Mouse (Mus musculus): ENCODE data around the gene BC003965. TPM values are rescaled to one million over a fixed set of nuclear protein-coding genes. Genes with fewer than 3 reads are reported as not detected.

BC003965 gene
- 23.3 and 25.0 TPM in 2 replicates for polyA plus RNA-seq (2021; fragmentation: Nextera tagmentation)
- long read RNA-seq, experiment 1, transcript BC003965-202 (1 exons, 3,109 nt) = minor isoform, 21 of 64 reads
- long read RNA-seq, experiment 1, transcript BC003965-201 (2 exons, 3,030 nt) = major isoform, 37 of 64 reads
- long read RNA-seq, experiment 1, partial matches to known transcripts = 0 of 64 reads
- long read RNA-seq, experiment 1, other reads (novel, unspliced or antisense) = 6 of 64 reads
- long read RNA-seq, experiment 2, transcript BC003965-202 (1 exons, 3,109 nt) = minor isoform, 42 of 135 reads
- long read RNA-seq, experiment 2, transcript BC003965-201 (2 exons, 3,030 nt) = major isoform, 87 of 135 reads
- long read RNA-seq, experiment 2, partial matches to known transcripts = 0 of 135 reads
- long read RNA-seq, experiment 2, other reads (novel, unspliced or antisense) = 6 of 135 reads

DNA sequence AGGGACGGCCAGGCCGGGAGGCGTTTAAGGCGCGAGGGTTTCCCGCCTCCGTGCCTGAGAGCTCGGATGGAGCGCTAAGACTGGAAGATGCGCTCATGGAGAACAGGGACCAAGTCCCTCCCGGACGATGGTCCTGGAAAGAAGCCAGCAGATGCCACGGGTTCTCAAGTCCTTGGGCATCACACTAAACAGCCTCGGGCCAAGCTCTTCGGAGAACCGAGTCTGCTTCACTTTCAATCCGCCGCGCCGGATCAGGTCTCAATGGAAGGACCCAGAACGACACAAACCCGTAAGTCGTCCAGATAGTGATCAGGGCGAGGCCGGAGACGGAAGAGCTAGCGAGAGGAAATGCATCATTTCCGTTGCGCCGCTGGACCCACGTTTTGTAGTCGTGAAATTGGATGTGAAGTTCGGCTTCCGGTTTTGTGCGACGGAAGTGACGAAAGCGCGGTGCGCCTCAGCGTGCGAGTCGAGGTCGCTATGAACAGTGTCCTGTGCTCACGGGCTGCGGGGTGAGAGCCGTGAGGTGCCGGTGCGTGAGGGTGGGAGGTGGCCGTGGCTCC lies at the start of gene BC003965:
BC003965 (plus strand) TSS at position 426 of the 563 bp plus-strand sequence.

DNA sequence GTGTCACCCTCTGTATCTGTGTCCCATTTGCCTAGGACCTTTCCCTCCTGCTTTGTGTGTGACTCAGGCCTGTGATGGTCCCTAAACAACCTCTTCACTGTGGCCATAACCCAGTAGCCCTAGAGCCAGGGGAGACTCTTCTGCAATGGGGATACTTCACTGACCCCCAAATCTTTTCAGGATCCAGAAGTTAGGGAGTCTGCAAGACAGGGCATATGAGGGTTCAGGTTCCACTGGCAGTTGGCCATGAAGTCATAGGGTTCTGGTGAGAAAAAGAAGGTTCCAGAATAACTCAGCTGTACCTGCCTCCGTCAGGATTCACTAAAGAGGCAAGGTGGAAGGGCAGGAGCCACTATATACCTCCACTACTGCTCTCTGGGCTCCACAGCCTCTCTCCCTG lies 22.2 kb upstream of the BC003965 start, which contains the start of gene Ccdc154:
Ccdc154 (plus strand) TSS at position 301 of the 400 bp plus-strand sequence.

DNA sequence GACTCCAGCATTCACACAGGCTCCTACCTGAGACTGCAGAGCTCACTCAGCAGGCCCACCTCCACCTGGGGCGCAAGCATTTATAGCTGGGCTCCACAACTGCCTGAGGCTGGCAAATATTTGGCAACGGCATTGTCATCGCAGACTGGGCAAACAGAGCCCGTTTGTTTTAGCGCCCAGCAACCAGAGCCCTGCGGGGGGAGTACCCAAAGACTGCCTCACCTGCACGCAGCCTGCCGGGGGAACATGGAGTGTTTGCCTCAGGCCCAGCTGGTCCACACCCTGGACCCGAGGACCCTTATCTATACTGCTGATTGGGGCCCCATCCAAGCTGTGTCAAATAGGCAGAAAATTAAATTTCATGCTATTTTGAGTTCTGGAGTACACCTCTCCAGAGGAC lies 8.9 kb upstream of the BC003965 start, which contains the start of gene Gm38655:
Gm38655 (minus strand) TSS at position 61 of the 400 bp plus-strand sequence.

DNA sequence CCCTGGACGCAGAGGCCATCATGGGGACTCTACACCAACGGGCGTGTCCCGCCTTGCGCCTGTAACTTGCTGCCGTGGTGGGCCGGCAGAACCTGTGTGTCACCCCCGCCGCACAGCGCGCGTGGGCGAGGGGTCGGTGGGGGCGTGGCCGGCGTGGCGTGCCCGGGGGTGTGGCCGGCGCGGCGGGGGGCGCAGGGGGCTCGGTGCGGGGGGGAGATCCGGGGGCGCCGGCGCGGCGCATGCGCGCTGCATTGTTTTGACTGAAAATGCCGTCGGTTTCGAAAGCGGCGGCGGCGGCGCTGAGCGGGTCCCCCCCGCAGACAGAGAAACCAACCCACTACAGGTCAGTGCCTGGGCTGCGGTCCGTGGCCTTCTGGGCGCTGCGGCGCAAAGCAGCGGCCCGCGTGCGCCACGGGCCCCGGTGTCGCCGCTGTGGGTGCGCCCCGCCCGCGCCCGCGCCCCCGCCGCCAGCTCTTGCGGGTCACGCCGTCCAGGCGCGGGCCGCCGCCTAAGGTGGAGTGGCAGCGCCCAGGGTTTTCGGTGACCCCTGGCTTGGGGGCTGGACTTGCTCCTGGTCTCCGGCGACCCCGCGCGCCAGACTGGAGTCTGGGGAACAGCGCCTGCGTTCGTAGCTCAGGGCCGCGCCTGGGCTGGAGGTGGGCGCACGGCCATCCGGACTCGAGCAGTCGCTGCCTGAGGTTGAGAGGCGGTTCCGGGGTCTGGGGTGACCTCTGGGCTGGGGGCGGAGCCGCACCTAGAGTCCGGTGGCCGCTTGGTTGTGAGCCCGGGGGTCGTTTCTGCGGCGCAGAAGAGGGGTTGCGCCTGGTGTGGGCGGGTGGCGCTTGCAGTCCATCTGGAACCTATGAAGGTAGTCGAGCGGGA lies 4.0 kb downstream of the BC003965 start, which contains the start of gene Unkl:
Unkl (plus strand) TSS at position 248 of the 882 bp plus-strand sequence.

Other genes starting within 250 kb of the BC003965 start
- 52.4 and 55.8 TPM in 2 replicates for gene Mapk8ip3, start 247.6 kb upstream of the BC003965 start, polyA plus RNA-seq (2021; fragmentation: Nextera tagmentation)
- gene Jpt2, start 223.9 kb upstream of the BC003965 start, polyA plus RNA-seq (2021; fragmentation: Nextera tagmentation) = 4.7 and 5.9 TPM in 2 replicates
- 6.2 and 7.0 TPM in 2 replicates for gene Cramp1l, start 168.8 kb upstream of the BC003965 start, polyA plus RNA-seq (2021; fragmentation: Nextera tagmentation)
- 4.3 and 6.4 TPM in 2 replicates for gene Ift140, start 168.5 kb upstream of the BC003965 start, polyA plus RNA-seq (2021; fragmentation: Nextera tagmentation)
- 15.0 and 15.1 TPM in 2 replicates for gene Tmem204, start 101.0 kb upstream of the BC003965 start, polyA plus RNA-seq (2021; fragmentation: Nextera tagmentation)
- 9.6 and 9.7 TPM in 2 replicates for gene Telo2, start 68.6 kb upstream of the BC003965 start, polyA plus RNA-seq (2021; fragmentation: Nextera tagmentation)
- 0.79 and 0.80 TPM in 2 replicates for gene Ptx4, start 63.8 kb upstream of the BC003965 start, polyA plus RNA-seq (2021; fragmentation: Nextera tagmentation)
- gene Clcn7, start 51.2 kb upstream of the BC003965 start, polyA plus RNA-seq (2021; fragmentation: Nextera tagmentation) = 31.4 and 33.7 TPM in 2 replicates
- not detected in 2 replicates for gene Ccdc154, start 22.1 kb upstream of the BC003965 start, polyA plus RNA-seq (2021; fragmentation: Nextera tagmentation)
- not detected in 2 replicates for gene Gm38655, start 9.1 kb upstream of the BC003965 start, polyA plus RNA-seq (2021; fragmentation: Nextera tagmentation)
- gene Unkl, start 3.8 kb downstream of the BC003965 start, polyA plus RNA-seq (2021; fragmentation: Nextera tagmentation) = 15.3 and 15.6 TPM in 2 replicates
- gene Gnptg, start 55.6 kb downstream of the BC003965 start, polyA plus RNA-seq (2021; fragmentation: Nextera tagmentation) = 90.7 and 91.3 TPM in 2 replicates
- gene Tsr3, start 55.6 kb downstream of the BC003965 start, polyA plus RNA-seq (2021; fragmentation: Nextera tagmentation) = 58.8 and 62.6 TPM in 2 replicates
- gene Baiap3, start 71.8 kb downstream of the BC003965 start, polyA plus RNA-seq (2021; fragmentation: Nextera tagmentation) = 3.0 and 4.2 TPM in 2 replicates
- 235 and 259 TPM in 2 replicates for gene Ube2i, start 90.1 kb downstream of the BC003965 start, polyA plus RNA-seq (2021; fragmentation: Nextera tagmentation)
- gene Prss34, start 113.8 kb downstream of the BC003965 start, polyA plus RNA-seq (2021; fragmentation: Nextera tagmentation) = not detected in 2 replicates
- gene Prss28, start 124.1 kb downstream of the BC003965 start, polyA plus RNA-seq (2021; fragmentation: Nextera tagmentation) = not detected in 2 replicates
- gene Prss29, start 134.1 kb downstream of the BC003965 start, polyA plus RNA-seq (2021; fragmentation: Nextera tagmentation) = not detected in 2 replicates
- gene Tpsab1, start 161.0 kb downstream of the BC003965 start, polyA plus RNA-seq (2021; fragmentation: Nextera tagmentation) = not detected in 2 replicates
- gene Tpsb2, start 181.8 kb downstream of the BC003965 start, polyA plus RNA-seq (2021; fragmentation: Nextera tagmentation) = not detected in 2 replicates
- not detected in 2 replicates for gene Tpsg1, start 184.7 kb downstream of the BC003965 start, polyA plus RNA-seq (2021; fragmentation: Nextera tagmentation)
- 16.4 and 17.4 TPM in 2 replicates for gene Cacna1h, start 249.2 kb downstream of the BC003965 start, polyA plus RNA-seq (2021; fragmentation: Nextera tagmentation)